Mouse (Mus musculus) embryonic facial prominence, embryonic 11.5 days (tissue): ENCODE results near the gene Cuedc1. TPM values are rescaled to one million over a fixed set of nuclear protein-coding genes. Genes with fewer than 3 reads are reported as not detected.

Experiments
- ATAC-seq: fragments of 200-750 bp; cut with Nextera tagmentation; replicated peaks from 2 replicates; pipeline ENCODE4 v1.8.0; 2017; ENCODE audit warnings: low read depth; ENCODE audit not compliant: insufficient number of reproducible peaks, low FRiP score, low TSS enrichment
- DNase-seq: peaks from one replicate; pipeline ENCODE4 v3.0.0-alpha.2; 2015; ENCODE audit warnings: low spot score
- H3K27ac ChIP-seq: fragments of 300-500 bp; sonication (generic); replicated peaks from 2 replicates; pipeline ENCODE4 v1.5.1; 2014; ENCODE audit warnings: mild to moderate bottlenecking, low read depth, low read length, control low read depth
- H3K27me3 ChIP-seq: fragments of 300-500 bp; sonication (generic); 2 replicates; pipeline ENCODE4 v1.6.1; 2014; ENCODE audit warnings: mild to moderate bottlenecking, low read length, moderate library complexity, mixed read lengths; ENCODE audit not compliant: control insufficient read depth, insufficient read depth
- H3K36me3 ChIP-seq: fragments of 300-500 bp; sonication (generic); replicated peaks from 2 replicates; pipeline ENCODE4 v1.6.1; 2014; ENCODE audit warnings: low read depth, mild to moderate bottlenecking, low read length, moderate library complexity, mixed read lengths; ENCODE audit not compliant: control insufficient read depth, insufficient read depth
- H3K4me1 ChIP-seq: fragments of 300-500 bp; sonication (generic); 2 replicates; pipeline ENCODE4 v1.6.1; 2014; ENCODE audit warnings: low read length, mixed read lengths; ENCODE audit not compliant: control insufficient read depth, insufficient read depth
- H3K4me2 ChIP-seq: fragments of 300-500 bp; sonication (generic); 2 replicates; pipeline ENCODE4 v1.6.1; 2014; ENCODE audit warnings: low read depth, mild to moderate bottlenecking, control low read depth, low read length, moderate library complexity
- H3K4me3 ChIP-seq: fragments of 300-500 bp; sonication (generic); 2 replicates; pipeline ENCODE4 v1.5.1; 2014; ENCODE audit warnings: low read depth, low read length, control low read depth
- H3K9ac ChIP-seq: fragments of 300-500 bp; sonication (generic); replicated peaks from 2 replicates; pipeline ENCODE4 v1.6.1; 2014; ENCODE audit warnings: mild to moderate bottlenecking, control low read depth, low read length
- H3K9me3 ChIP-seq: fragments of 300-500 bp; sonication (generic); replicated peaks from 2 replicates; pipeline ENCODE4 v1.6.1; 2016; ENCODE audit warnings: mild to moderate bottlenecking, low read length, inconsistent platforms, mixed read lengths; ENCODE audit not compliant: control insufficient read depth
- WGBS: fragments of 180-500 bp; shearing (Covaris S2); extraction: QIAGEN DNeasy Blood & Tissue Kit; methylation state at CpG from one replicate; pipeline ENCODE4 v1.1.7; 2014; 5-methylcytosine and 5-hydroxymethylcytosine counted together
- polyA plus RNA-seq: library from polyadenylated mRNA; unstranded; fragments of >200 nt; fragmentation: Nextera tagmentation; extraction: Ambion mirVana; gene quantifications from 2 replicates; pipeline ENCODE4 v1.2.1, GENCODE M21; 2014

The Cuedc1 gene
- 11.2 and 13.1 TPM in 2 replicates for polyA plus RNA-seq

- H3K9me3 ChIP-seq: no peaks in the 10 kb centered on the region
- peak within 1 kb of the TSS; percentile 89 for H3K27ac ChIP-seq
- H3K9ac ChIP-seq: peak within 1 kb of the TSS; percentile 97
- H3K4me2 ChIP-seq: peak within 1 kb of the TSS; percentile 88
- no peaks in the 10 kb centered on the region for H3K27me3 ChIP-seq
- H3K36me3 ChIP-seq: no peaks in the 10 kb centered on the region
- ATAC-seq: no peak
- DNase-seq: no peak
- peak within 1 kb of the TSS; percentile 89 for H3K4me3 ChIP-seq
- H3K4me1 ChIP-seq: no peaks in the 10 kb centered on the region
- 22% methylated on average over 17 of the region's 17 CpGs for WGBS
Measured at GRCm38 (mm10) chr11:88098021-88098729, at the start of gene Cuedc1. Cuedc1 (plus strand) TSS chr11:88098058.

- Histone ChIP-seq H3K4me1 (no peaks in the 10 kb centered on the region), H3K4me2 (peak overlapping the region; percentile 44), H3K36me3 (no peaks in the 10 kb centered on the region; the same call in 1 of the 2 replicates), H3K9ac (peak overlapping the region; percentile 100), H3K4me3 (peak overlapping the region; percentile 100), H3K27me3 (no peaks in the 10 kb centered on the region), H3K9me3 (no peaks in the 10 kb centered on the region), H3K27ac (no peak overlapping the region)
- 29% methylated on average over 26 of the region's 26 CpGs for WGBS
- ATAC-seq (no peak), DNase-seq (no peak)
Measured at GRCm38 (mm10) chr11:88048961-88049670, 48.7 kb upstream of the Cuedc1 start.

- DNase-seq: no peak
- peak overlapping the region; percentile 44 for H3K4me2 ChIP-seq
- no peaks in the 10 kb centered on the region for H3K4me1 ChIP-seq
- H3K9ac ChIP-seq: no peak overlapping the region
- no peak for ATAC-seq
- no peaks in the 10 kb centered on the region for H3K27me3 ChIP-seq
- H3K9me3 ChIP-seq: no peaks in the 10 kb centered on the region
- no peaks in the 10 kb centered on the region; the same call in 1 of the 2 replicates for H3K36me3 ChIP-seq
- H3K27ac ChIP-seq: no peak overlapping the region
- peak overlapping the region; percentile 100 for H3K4me3 ChIP-seq
Measured at GRCm38 (mm10) chr11:88049732-88050131, 48.1 kb upstream of the Cuedc1 start.

- Histone ChIP-seq H3K4me1 (no peaks in the 10 kb centered on the region), H3K9me3 (no peaks in the 10 kb centered on the region), H3K9ac (no peak overlapping the region), H3K4me3 (no peak overlapping the region), H3K27ac (no peak overlapping the region), H3K4me2 (no peak overlapping the region), H3K27me3 (no peaks in the 10 kb centered on the region), H3K36me3 (no peaks in the 10 kb centered on the region; the same call in 1 of the 2 replicates)
- ATAC-seq (no peak), DNase-seq (no peak)
- 76% methylated on average over 4 of the region's 4 CpGs for WGBS
Measured at GRCm38 (mm10) chr11:88052638-88053037, 45.2 kb upstream of the Cuedc1 start.

- no peak overlapping the region for H3K4me2 ChIP-seq
- H3K9me3 ChIP-seq: no peaks in the 10 kb centered on the region
- ATAC-seq: no peak
- no peak overlapping the region for H3K9ac ChIP-seq
- 63% methylated on average over 3 of the region's 3 CpGs for WGBS
- H3K27me3 ChIP-seq: no peaks in the 10 kb centered on the region
- H3K27ac ChIP-seq: no peak overlapping the region
- no peaks in the 10 kb centered on the region for H3K4me1 ChIP-seq
- no peak overlapping the region for H3K4me3 ChIP-seq
- no peaks in the 10 kb centered on the region; the same call in 1 of the 2 replicates for H3K36me3 ChIP-seq
- no peak for DNase-seq
Measured at GRCm38 (mm10) chr11:88053821-88054220, 44.0 kb upstream of the Cuedc1 start.

- H3K4me2 ChIP-seq: no peak overlapping the region
- H3K9ac ChIP-seq: no peak overlapping the region
- no peak overlapping the region for H3K4me3 ChIP-seq
- DNase-seq: peak; percentile 73
- no peak for ATAC-seq
- H3K9me3 ChIP-seq: no peaks in the 10 kb centered on the region
- H3K4me1 ChIP-seq: no peaks in the 10 kb centered on the region
- WGBS: 87% methylated on average over 1 of the region's 1 CpGs
- H3K36me3 ChIP-seq: no peaks in the 10 kb centered on the region; the same call in 1 of the 2 replicates
- no peaks in the 10 kb centered on the region for H3K27me3 ChIP-seq
- H3K27ac ChIP-seq: no peak overlapping the region
Measured at GRCm38 (mm10) chr11:88054589-88054988, 43.3 kb upstream of the Cuedc1 start.

- no peak overlapping the region for H3K4me2 ChIP-seq
- 84% methylated on average over 2 of the region's 2 CpGs for WGBS
- no peak overlapping the region for H3K4me3 ChIP-seq
Measured at GRCm38 (mm10) chr11:88055777-88056176, 42.1 kb upstream of the Cuedc1 start.

GRCm38 (mm10) chr11:88057788-88058187, 40.1 kb upstream of the Cuedc1 start:
- Histone ChIP-seq H3K36me3 (no peaks in the 10 kb centered on the region), H3K4me1 (no peaks in the 10 kb centered on the region), H3K9me3 (no peaks in the 10 kb centered on the region), H3K4me3 (no peak overlapping the region), H3K4me2 (no peak overlapping the region), H3K27me3 (no peaks in the 10 kb centered on the region), H3K9ac (no peak overlapping the region), H3K27ac (no peak overlapping the region)
- 74% methylated on average over 2 of the region's 2 CpGs for WGBS
- ATAC-seq (no peak), DNase-seq (no peak)

More at GRCm38 (mm10) chr11:88055777-88056176, 42.1 kb upstream of the Cuedc1 start:
- Histone ChIP-seq H3K9ac (no peak overlapping the region), H3K27ac (no peak overlapping the region), H3K36me3 (no peaks in the 10 kb centered on the region), H3K27me3 (no peaks in the 10 kb centered on the region), H3K4me1 (no peaks in the 10 kb centered on the region), H3K9me3 (no peaks in the 10 kb centered on the region)
- DNase-seq: no peak
- no peak for ATAC-seq
